Mouse (Mus musculus) urinary bladder, postnatal 4 days (tissue): ENCODE data around the gene Hist1h2bl.
"Not testable (repeated sequence)": the region's sequence is repeated elsewhere in the genome, so short reads cannot be mapped to it uniquely, and the experiment has no call there.

ENCODE experiments used
- DNase-seq, 2 experiments: peaks; one replicate each; pipeline ENCODE4 v3.0.0; 2021 to 2022; ENCODE audit warnings: low spot score in 2 of 2

Gene Hist1h2bl

GRCm38 (mm10) chr13:21722373-21722925, 6.5 kb upstream of the Hist1h2bl start:
- DNase-seq: no peak

DNA sequence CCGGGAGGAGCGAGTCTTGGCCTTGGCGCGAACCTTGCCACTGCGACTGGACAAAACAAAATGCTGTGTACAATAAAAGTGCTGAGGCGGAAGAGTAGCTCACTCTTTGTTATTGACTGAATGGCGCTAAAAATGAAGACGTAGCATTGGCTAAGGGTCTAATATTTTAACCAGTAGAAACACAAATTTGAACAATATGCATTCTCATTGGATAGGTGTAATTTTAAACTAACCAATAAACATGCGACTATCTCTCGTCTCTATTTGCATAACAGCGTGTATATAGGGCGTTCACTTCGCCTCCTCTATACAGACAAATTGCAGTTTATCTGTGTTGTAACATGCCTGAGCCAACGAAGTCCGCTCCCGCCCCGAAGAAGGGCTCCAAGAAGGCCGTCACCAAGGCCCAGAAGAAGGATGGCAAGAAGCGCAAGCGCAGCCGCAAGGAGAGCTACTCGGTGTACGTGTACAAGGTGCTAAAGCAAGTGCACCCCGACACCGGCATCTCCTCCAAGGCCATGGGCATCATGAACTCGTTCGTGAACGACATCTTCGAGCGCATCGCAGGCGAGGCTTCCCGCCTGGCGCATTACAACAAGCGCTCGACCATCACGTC, 5.9 kb upstream of the Hist1h2bl start, which contains the start of gene Hist1h2bm:
Gene Hist1h2bm (plus strand): TSS at position 288 of the 616 bp plus-strand sequence.
- peak in 1 of 2 experiments; percentile 54 for DNase-seq

- not testable (repeated sequence) for DNase-seq
Measured at GRCm38 (mm10) chr13:21721107-21721756, 5.3 kb upstream of the Hist1h2bl start.

- DNase-seq: no peak
Measured at GRCm38 (mm10) chr13:21718381-21719080, 2.6 kb upstream of the Hist1h2bl start.

DNA sequence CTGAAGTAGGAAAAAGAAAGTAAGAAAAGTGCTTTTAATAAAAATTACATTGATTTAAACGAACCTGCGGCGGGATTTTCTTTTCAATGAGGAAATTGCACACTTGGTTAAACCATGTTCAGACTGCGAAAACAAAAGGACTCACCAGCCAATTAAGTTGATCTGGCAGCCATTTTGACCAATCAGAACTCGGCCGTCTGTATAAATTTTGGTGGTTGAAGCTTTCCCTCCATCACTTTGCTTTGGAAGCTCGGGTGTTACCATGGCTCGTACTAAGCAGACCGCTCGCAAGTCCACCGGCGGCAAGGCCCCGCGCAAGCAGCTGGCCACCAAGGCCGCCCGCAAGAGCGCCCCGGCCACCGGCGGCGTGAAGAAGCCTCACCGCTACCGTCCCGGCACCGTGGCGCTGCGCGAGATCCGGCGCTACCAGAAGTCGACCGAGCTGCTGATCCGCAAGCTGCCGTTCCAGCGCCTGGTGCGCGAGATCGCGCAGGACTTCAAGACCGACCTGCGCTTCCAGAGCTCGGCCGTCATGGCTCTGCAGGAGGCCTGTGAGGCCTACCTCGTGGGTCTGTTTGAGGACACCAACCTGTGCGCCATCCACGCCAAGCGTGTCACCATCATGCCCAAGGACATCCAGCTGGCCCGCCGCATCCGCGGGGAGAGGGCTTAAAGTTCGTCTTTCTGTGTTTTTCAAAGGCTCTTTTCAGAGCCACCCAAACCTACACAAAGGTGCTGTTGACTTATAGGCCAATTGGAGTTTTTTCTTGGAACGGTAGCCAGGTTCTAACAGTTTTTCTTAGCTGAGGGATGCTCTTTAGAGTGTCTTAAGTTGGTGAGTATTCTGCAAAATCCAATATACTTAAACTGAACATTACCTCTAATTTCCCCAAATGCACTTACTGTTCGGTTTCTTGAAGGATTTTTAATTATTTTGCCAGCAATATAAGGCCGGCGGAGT, 1.7 kb upstream of the Hist1h2bl start, which contains the start of gene Hist1h3h:
Gene Hist1h3h (plus strand): TSS at position 263 of the 961 bp plus-strand sequence.
- DNase-seq: peak; percentile 72 to 77

- not testable (repeated sequence) for DNase-seq
Measured at GRCm38 (mm10) chr13:21716540-21717391, 823 bp upstream of the Hist1h2bl start.

GRCm38 (mm10) chr13:21715131-21715863, 646 bp downstream of the Hist1h2bl start:
- DNase-seq: no peak

DNA sequence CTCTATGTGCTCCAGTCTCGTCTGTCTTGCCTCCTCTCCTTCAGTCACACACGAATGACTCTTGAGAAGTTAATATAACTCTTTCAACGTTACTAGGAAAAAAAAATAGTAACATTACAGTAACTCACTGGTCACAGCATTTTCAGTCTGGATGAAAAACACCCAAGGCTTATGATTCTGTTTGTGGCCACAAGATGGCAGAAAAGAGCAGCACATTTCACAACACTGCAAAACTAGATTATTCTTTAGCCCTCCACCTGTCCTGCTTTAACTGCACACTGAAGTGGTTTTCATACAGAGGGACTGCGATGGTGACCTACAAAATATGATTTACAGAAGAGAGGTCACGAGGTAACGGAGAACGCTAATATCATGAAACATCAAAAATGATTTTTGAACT, 1.2 kb downstream of the Hist1h2bl start:
- no peak for DNase-seq

DNA sequence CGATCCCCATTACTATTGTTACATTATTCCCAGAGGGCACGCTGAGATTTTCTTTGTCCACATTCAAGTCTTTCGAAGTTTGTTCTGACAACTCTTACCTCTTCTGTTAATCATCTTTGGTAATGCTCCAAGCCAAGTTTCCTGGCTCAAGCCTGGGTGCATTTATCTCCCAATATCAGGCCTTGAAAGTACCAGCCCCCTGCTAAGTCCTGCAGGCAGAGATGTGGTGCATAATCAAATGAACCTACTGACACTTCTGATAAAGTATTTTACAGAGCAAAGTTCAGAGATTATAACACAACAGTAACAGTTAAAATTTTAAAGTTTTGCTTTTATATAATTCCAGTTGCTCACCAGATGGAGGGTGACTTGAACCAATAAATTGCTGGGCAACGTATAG, 4.2 kb downstream of the Hist1h2bl start:
- no peak for DNase-seq

DNA sequence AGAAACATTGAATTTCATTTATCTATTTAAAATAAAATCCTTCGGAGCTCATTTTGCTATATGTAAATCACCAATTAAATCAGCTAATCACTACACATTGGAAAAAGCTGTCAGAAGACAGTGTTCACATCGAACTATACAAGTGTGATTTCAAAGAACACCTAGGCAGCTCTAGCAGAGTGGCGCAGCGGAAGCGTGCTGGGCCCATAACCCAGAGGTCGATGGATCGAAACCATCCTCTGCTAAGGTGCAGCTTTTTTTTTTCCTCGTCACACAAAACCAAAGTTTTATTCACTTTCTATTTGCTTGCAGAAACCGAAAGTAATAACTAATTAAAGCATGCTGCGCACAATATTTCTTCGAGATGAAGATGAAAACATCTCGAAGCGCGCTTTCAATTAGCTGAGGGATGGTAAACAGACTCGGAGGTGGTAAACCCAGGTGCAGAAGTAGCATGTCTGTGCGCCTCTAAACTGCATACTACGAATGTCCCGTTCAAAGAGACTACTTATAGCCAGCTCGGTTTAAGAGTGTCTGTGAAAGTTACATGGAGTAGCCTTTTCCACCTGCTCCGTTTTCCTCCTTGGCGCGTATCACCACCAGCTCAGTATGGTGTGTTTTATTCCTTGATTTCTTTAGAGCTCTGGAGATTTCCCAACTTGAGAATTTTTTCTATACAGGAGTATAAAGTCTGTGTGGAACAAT, 5.0 kb downstream of the Hist1h2bl start:
- peak; percentile 59 to 68 for DNase-seq

DNA sequence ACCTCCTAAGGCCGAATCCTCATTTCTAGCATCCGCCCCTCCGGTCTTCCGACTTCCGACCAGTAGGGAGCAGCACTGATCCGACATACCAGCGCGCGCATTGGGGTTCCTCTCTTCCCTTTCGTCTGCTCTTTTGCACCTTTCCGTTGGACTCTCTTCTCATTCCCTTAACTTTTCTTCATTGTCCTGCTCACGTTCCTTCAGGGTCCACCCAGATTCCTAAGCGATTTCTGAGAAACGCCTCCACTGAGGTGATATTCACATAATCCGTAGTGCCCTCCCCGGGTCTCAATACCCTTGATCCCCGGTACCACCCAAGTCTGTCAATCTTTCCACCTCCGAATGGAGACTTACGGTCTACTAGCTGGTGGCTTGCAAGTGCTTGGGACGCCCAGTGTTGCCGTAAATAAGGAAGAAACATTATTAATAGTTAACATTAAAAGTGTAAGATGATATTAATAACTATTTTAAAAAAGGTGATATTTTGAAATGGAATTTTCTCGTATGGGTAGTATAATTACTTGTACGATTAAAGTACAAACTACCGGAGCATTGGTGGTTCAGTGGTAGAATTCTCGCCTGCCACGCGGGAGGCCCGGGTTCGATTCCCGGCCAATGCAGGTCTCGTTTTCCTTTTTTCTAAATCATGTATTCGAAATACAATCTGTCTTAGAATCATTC, 5.8 kb downstream of the Hist1h2bl start:
- DNase-seq: peak; percentile 79 to 91

- DNase-seq: no peak
Measured at GRCm38 (mm10) chr13:21706669-21707068, 9.3 kb downstream of the Hist1h2bl start.

DNA sequence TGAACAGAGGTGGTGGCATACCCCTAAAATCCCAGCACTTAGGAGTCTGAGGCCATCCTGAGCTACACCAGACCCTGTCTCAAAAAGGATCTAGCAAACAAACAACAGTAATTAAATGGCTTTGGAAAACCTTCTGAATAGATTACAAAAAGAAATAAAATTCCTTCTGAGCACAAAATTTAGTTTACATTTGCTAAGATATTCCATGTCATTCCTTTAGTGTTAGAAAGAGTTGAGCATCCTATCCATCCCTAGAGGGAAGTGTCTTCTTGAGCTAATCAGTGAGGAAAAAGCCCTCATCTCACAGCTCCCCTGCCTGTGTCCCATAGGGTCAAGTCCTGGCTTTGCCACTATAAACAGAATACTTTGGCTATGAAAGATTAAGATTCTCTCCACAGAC, 18.1 kb downstream of the Hist1h2bl start, which contains the start of gene Olfr1359:
Gene Olfr1359 (plus strand): TSS at position 301 of the 400 bp plus-strand sequence.
- DNase-seq: no peak

- no peak for DNase-seq
Measured at GRCm38 (mm10) chr13:21677305-21677704, 38.6 kb downstream of the Hist1h2bl start, which contains the start of gene Olfr1360. Gene Olfr1360, minus strand, starts transcription at chr13:21677405.
